Mouse (Mus musculus): ENCODE results near the gene Sgsm1. TPM values are rescaled to one million over a fixed set of nuclear protein-coding genes. Genes with fewer than 3 reads are reported as not detected.

Gene Sgsm1
- total and polyA plus RNA-seq, 2 experiments from 2014 or later = 0.11 to 1.1 TPM

DNA sequence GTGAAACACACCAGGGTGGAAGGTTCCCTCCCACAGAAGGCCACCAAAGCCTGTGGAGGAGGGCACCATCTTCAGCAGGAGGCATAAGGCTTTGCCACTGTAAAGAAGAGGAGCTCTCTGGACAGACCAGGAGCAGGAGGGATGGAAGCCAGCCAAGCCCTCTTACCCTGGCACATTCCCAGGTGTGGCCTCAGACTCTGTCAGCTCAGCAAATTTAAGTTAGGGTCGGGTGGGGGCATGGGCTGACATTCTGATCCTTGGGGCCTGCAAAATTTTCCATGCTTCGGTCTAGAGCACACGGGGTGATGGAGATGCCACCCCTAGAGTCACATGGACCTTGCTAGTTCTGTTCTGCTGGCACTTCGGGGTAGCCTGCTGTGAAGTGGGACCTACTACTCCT, 17.1 kb downstream of the Sgsm1 start:
- Histone ChIP-seq H3K4me1 (ENCODE audit: control insufficient read depth, insufficient read depth) (no peaks in the 10 kb centered on the region), H3K4me2 (ENCODE audit: low read depth, low read length) (no peak overlapping the region), H3K9me3 (replicated peaks; ENCODE audit: control insufficient read depth, low read length) (no peaks in the 10 kb centered on the region), H3K36me3 (replicated peaks; ENCODE audit: control insufficient read depth, insufficient read depth, low read length) (no peaks in the 10 kb centered on the region), H3K27me3 (ENCODE audit: control insufficient read depth, insufficient read depth, low read length) (peaks cover 31% of the 10 kb centered on the region), H3K9ac (replicated peaks; ENCODE audit: low read depth, low read length) (no peak overlapping the region), H3K27ac (ENCODE audit: low read depth) (no peak overlapping the region), H3K4me3 (ENCODE audit: low read depth, low read length) (no peak overlapping the region)
- WGBS = 58% methylated on average over 4 of the region's 4 CpGs
- no peak for DNase-seq (ENCODE audit: low spot score)
- no peak for TF ChIP-seq CTCF (IDR thresholded peaks at IDR 0.05; ENCODE audit: low read depth)
- no peak for TF ChIP-seq EP300 (IDR thresholded peaks at IDR 0.05; ENCODE audit: low read depth)
- ATAC-seq (ENCODE audit: insufficient read depth, low read depth) = no peak

DNA sequence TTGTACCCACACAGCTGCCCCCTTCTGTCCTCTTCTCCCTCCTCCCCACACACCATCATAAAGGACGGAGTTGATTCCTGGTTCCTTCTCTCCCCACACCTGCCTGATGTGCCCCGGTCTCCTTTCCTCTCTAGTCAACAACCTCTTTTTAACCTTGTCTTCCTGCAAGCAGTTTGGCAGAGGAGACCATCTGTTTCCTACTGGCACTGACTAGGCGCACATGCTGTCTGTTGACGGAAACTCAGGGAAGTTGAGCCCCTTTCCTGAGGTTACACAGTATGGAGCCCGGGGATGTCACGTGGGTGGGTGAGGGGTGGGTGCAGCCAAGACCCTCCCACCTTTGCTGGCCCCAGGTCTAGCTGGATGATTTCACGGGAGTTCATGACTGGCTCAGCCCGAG, 17.8 kb downstream of the Sgsm1 start:
- H3K4me3 ChIP-seq (ENCODE audit: low read depth, low read length) = no peak overlapping the region
- no peak for ATAC-seq (ENCODE audit: insufficient read depth, low read depth)
- no peaks in the 10 kb centered on the region for H3K36me3 ChIP-seq (replicated peaks; ENCODE audit: control insufficient read depth, insufficient read depth, low read length)
- H3K4me2 ChIP-seq (ENCODE audit: low read depth, low read length) = no peak overlapping the region
- no peak overlapping the region for H3K27ac ChIP-seq (ENCODE audit: low read depth)
- DNase-seq (ENCODE audit: low spot score) = no peak
- no peaks in the 10 kb centered on the region for H3K4me1 ChIP-seq (ENCODE audit: control insufficient read depth, insufficient read depth)
- WGBS = 54% methylated on average over 8 of the region's 8 CpGs
- H3K27me3 ChIP-seq (ENCODE audit: control insufficient read depth, insufficient read depth, low read length) = peaks cover 31% of the 10 kb centered on the region
- H3K9ac ChIP-seq (replicated peaks; ENCODE audit: low read depth, low read length) = no peak overlapping the region
- H3K9me3 ChIP-seq (replicated peaks; ENCODE audit: control insufficient read depth, low read length) = no peaks in the 10 kb centered on the region
- TF ChIP-seq CTCF (IDR thresholded peaks at IDR 0.05; ENCODE audit: low read depth) (no peak), EP300 (IDR thresholded peaks at IDR 0.05; ENCODE audit: low read depth) (no peak)

DNA sequence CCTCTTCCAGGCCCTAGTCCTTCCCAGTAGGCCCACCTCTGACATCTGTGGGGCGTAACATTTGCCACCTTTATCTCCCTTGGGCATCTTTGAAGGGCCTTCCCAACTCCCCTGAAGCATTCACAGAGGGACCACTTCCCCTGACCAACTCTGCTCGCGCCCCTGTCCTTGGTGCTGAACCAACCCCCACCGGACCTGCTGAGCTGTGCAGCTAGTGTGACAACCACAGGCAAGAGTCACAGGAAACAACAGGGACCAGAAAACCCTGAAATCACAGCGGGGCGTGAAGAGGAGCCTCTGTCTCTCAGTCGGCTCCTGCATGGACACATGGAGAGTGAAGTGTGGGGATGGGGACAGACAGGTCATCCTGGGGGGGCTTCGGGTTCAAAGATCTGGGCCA, 18.4 kb downstream of the Sgsm1 start:
- Histone ChIP-seq H3K9me3 (replicated peaks; ENCODE audit: control insufficient read depth, low read length) (no peaks in the 10 kb centered on the region), H3K4me2 (ENCODE audit: low read depth, low read length) (no peak overlapping the region), H3K36me3 (replicated peaks; ENCODE audit: control insufficient read depth, insufficient read depth, low read length) (no peaks in the 10 kb centered on the region), H3K9ac (replicated peaks; ENCODE audit: low read depth, low read length) (no peak overlapping the region), H3K4me3 (ENCODE audit: low read depth, low read length) (no peak overlapping the region), H3K27me3 (ENCODE audit: control insufficient read depth, insufficient read depth, low read length) (peaks cover 32% of the 10 kb centered on the region), H3K4me1 (ENCODE audit: control insufficient read depth, insufficient read depth) (no peaks in the 10 kb centered on the region), H3K27ac (ENCODE audit: low read depth) (no peak overlapping the region)
- DNase-seq (ENCODE audit: low spot score) (no peak), ATAC-seq (ENCODE audit: insufficient read depth, low read depth) (no peak)
- no peak for TF ChIP-seq EP300 (IDR thresholded peaks at IDR 0.05; ENCODE audit: low read depth)
- TF ChIP-seq CTCF (IDR thresholded peaks at IDR 0.05; ENCODE audit: low read depth) = no peak
- 9% methylated on average over 8 of the region's 8 CpGs for WGBS

DNA sequence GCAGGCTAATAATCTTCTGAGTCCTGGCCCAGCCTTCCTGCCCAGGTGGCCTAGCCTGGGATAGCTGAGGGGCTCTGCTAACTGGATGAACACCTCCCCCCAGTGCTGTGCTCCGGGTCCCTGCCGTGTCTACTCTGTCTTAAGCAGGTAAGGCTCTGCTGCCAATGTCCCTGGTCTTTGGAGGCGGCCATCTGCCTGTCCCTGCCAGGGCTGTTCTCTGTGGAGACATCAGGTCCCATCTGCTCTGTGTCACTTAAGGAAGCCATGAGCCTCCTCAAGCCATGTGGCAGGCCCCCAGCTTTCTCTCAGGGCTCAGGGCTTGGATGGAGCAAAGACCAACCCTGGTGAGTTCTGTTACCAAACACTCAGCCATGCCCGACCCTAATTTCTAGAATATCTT, 19.5 kb downstream of the Sgsm1 start:
- WGBS = 74% methylated on average over 4 of the region's 4 CpGs
- TF ChIP-seq EP300 (IDR thresholded peaks at IDR 0.05; ENCODE audit: low read depth) (no peak), CTCF (IDR thresholded peaks at IDR 0.05; ENCODE audit: low read depth) (no peak)
- Histone ChIP-seq H3K4me3 (ENCODE audit: low read depth, low read length) (no peak overlapping the region), H3K36me3 (replicated peaks; ENCODE audit: control insufficient read depth, insufficient read depth, low read length) (no peaks in the 10 kb centered on the region), H3K27ac (ENCODE audit: low read depth) (no peak overlapping the region), H3K4me1 (ENCODE audit: control insufficient read depth, insufficient read depth) (no peaks in the 10 kb centered on the region), H3K9ac (replicated peaks; ENCODE audit: low read depth, low read length) (no peak overlapping the region), H3K9me3 (replicated peaks; ENCODE audit: control insufficient read depth, low read length) (no peaks in the 10 kb centered on the region), H3K27me3 (ENCODE audit: control insufficient read depth, insufficient read depth, low read length) (peaks cover 39% of the 10 kb centered on the region), H3K4me2 (ENCODE audit: low read depth, low read length) (no peak overlapping the region)
- ATAC-seq (ENCODE audit: insufficient read depth, low read depth) = no peak
- no peak for DNase-seq (ENCODE audit: low spot score)

DNA sequence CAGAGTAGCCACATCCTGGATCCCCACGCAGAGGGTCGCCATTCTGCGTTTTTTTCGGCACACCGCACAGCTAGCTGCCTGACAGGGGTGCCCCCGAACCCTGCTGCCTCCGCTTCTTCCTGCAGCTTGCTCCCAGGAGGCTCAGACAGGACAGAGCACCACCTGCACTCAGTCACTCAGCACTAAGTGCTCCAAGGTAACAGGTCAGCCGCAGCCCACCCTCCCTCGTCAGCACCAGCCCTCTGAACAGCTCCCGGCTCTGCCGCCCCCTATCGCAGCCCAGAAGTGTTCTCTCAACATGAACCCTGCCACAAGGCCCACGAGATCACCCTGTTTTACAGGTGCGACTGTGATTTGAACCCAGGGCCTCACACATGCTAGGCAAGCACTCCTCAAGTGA, 20.4 kb downstream of the Sgsm1 start:
- TF ChIP-seq CTCF (IDR thresholded peaks at IDR 0.05; ENCODE audit: low read depth) (no peak), EP300 (IDR thresholded peaks at IDR 0.05; ENCODE audit: low read depth) (no peak)
- no peaks in the 10 kb centered on the region for H3K4me1 ChIP-seq (ENCODE audit: control insufficient read depth, insufficient read depth)
- no peak overlapping the region for H3K4me2 ChIP-seq (ENCODE audit: low read depth, low read length)
- no peak overlapping the region for H3K4me3 ChIP-seq (ENCODE audit: low read depth, low read length)
- no peak overlapping the region for H3K27ac ChIP-seq (ENCODE audit: low read depth)
- no peaks in the 10 kb centered on the region for H3K9me3 ChIP-seq (replicated peaks; ENCODE audit: control insufficient read depth, low read length)
- H3K36me3 ChIP-seq (replicated peaks; ENCODE audit: control insufficient read depth, insufficient read depth, low read length) = no peaks in the 10 kb centered on the region
- ATAC-seq (ENCODE audit: insufficient read depth, low read depth) (no peak), DNase-seq (ENCODE audit: low spot score) (no peak)
- H3K27me3 ChIP-seq (ENCODE audit: control insufficient read depth, insufficient read depth, low read length) = peaks cover 49% of the 10 kb centered on the region
- H3K9ac ChIP-seq (replicated peaks; ENCODE audit: low read depth, low read length) = no peak overlapping the region
- 35% methylated on average over 14 of the region's 14 CpGs for WGBS

DNA sequence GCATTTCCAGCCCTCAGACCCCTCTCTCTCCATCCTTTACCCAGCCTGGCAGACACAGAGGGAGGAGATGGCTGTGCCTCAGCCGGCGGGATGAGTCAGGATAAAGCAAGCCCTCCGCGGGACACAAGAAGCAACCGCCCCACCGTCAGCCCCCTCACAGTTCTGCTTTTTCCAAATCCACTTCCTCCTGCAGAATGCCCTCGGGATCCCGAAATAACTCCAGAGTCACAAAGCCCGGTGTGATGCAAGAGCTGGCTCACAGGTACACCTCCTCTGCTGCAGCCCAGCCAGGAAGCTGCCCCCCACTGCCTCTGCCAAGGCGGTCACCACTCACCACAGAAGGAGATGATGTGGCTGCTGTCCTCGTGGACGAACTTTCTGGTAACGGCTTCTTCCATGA, 22.1 kb downstream of the Sgsm1 start:
- 34% methylated on average over 13 of the region's 13 CpGs for WGBS
- H3K36me3 ChIP-seq (replicated peaks; ENCODE audit: control insufficient read depth, insufficient read depth, low read length) = no peaks in the 10 kb centered on the region
- H3K27me3 ChIP-seq (ENCODE audit: control insufficient read depth, insufficient read depth, low read length) = peaks cover 52% of the 10 kb centered on the region
- H3K9me3 ChIP-seq (replicated peaks; ENCODE audit: control insufficient read depth, low read length) = no peaks in the 10 kb centered on the region
- ATAC-seq (ENCODE audit: insufficient read depth, low read depth) (no peak), DNase-seq (ENCODE audit: low spot score) (no peak)
- no peak overlapping the region for H3K4me2 ChIP-seq (ENCODE audit: low read depth, low read length)
- H3K27ac ChIP-seq (ENCODE audit: low read depth) = no peak overlapping the region
- H3K4me1 ChIP-seq (ENCODE audit: control insufficient read depth, insufficient read depth) = no peaks in the 10 kb centered on the region
- no peak overlapping the region for H3K9ac ChIP-seq (replicated peaks; ENCODE audit: low read depth, low read length)
- H3K4me3 ChIP-seq (ENCODE audit: low read depth, low read length) = no peak overlapping the region
- no peak for TF ChIP-seq CTCF (IDR thresholded peaks at IDR 0.05; ENCODE audit: low read depth)
- no peak for TF ChIP-seq EP300 (IDR thresholded peaks at IDR 0.05; ENCODE audit: low read depth)
